Mouse (Mus musculus): ENCODE measurements around the gene Tlx2.

The Tlx2 gene

DNA sequence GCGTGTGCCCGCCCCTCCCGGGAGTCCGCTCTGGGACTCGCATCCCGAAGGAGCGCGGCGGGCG, at the start of gene Tlx2:
Gene Tlx2, minus strand, starts transcription at position 47 of the 64 bp plus-strand sequence.
- no peak for DNase-seq (ENCODE audit: low spot score)

DNA sequence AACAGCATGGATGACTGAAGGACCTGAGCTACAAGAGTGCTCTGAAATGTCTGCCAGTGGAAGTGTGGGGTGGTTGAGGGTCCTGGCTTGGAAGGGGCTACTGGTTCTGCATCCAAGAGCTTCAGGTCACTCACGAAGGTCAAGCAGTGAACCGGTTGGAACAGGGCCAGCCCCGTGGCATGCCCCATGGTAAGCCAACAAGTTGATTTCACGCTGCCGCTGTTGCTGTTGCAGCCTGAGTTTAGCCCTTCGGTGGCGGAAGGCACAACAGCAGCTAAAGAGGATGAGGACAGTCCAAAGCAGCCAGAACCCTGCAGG, 49.6 kb upstream of the Tlx2 start:
- DNase-seq (ENCODE audit: low spot score): no peak

DNA sequence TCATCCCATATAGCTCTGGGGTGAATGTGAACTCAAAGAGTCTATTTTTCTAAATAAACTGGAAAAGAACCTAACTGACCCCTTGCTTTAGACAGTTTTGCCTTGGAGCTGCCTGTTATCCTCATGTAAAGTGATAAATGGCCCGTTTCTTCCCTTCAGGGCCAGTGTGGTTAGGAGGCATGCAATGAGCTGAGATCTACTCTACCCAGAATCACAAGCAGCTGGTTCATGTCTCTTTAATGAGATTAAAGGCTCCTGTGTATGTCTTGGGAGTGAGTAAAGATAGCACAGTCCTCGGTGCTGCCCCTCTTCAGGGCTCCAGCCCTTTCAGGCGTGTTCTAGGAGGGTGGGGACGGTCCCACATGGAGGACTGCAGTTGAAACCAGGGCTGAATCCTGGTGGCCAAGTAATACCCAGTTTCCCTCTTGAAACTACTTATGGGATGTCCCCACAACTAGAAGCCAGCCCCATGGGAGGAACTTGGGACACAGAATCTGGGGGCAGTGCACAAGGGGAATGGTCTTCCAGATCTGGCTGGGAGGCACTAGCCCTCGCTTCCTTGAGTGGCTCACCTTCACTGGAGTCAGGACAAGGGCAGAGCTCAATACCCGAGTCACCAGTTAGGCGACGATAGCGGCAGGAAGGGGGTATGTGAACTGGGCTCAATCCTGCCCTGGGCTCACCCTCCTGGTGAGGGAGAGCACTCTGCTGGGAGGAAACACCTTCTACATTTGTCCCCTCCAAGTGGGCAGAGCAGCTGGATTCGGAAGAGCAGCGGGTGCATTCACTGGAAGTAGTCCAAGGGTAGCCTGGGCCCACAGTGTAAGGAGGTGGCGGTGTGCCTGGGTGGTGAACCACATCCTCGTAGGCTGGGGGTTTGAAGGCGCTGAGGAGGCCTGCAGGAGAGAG, 49.0 kb upstream of the Tlx2 start:
- DNase-seq (ENCODE audit: low spot score): no peak

DNA sequence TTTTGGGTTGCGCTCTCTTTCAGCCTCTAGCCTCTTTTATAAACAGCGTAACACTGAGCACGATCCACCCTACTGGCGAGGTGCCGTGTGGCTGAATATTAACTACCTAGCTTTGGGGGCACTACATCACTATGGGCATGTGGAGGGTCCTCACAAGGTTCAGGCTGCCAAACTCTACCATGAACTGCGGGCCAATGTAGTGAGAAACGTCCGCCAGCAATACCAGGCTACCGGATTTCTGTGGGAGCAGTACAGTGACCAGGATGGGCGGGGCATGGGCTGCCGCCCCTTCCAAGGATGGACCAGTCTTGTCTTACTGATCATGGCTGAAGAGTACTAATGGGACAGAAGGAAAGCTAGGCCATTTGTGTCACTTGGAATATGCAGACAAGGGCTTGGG, 48.3 kb upstream of the Tlx2 start:
- no peak for DNase-seq (ENCODE audit: low spot score)

DNA sequence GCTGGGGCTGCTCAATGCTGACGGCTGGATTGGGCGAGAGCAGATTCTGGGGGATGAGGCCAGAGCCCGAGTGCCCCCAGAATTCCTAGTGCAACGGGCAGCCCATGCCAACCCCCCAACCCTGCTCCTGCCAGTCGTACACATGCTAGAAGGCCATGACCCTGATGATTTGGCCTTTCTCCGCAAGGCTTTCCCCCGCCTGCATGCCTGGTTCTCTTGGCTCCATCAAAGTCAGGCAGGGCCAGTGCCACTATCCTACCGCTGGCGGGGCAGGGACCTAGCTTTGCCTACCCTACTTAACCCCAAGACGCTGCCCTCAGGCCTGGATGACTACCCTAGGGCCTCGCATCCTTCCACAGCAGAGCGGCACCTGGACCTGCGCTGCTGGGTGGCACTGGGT, 47.5 kb upstream of the Tlx2 start:
- no peak for DNase-seq (ENCODE audit: low spot score)

DNA sequence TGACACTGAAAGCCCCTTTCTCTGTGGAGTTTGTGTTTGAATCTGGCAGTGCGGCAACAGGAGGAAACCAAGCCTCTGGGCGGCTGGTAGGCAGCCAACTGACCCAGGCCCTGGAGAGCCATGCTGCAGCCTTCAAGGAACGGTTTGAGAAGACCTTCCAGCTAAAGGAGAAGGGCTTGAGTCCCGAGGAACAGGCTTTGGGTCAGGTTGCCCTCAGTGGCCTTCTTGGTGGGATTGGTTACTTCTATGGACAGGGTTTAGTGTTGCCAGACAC, 47.0 kb upstream of the Tlx2 start:
- no peak for DNase-seq (ENCODE audit: low spot score)

DNA sequence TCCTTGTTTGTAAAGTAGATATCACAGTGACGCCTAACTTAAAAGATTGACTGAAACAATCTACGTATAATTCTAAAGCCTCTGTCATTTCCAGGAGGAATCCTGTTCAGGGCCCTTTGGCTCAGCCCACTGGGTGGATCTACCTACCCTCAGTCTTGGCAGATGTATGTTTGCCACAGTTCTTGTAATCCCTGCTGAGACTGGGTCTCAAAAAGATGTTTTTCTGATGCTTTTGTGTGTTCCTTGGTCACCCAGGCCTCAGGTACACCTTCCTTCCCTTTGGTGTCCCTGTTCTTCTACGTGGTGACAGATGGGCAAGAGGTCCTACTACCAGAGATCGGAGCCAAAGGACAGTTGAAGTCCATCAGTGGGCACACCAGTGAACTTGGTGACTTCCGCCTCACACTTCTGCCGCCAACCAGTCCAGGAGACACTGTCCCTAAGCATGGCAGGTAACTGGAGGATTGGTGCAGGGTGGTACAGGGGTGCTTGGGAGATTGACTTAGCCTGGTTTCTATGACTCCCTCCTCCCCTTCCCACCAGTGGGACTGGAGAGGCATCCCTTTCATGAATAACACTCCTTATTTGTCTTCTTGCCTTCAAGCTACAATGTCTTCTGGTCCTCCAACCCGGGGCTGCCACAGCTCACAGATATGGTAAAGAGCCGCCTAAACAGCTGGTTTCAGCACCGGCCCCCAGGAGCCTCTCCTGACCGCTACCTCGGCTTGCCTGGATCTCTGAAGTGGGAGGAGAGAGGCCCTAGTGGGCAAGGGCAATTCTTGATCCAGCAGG, 46.5 kb upstream of the Tlx2 start:
- no peak for DNase-seq (ENCODE audit: low spot score)

DNA sequence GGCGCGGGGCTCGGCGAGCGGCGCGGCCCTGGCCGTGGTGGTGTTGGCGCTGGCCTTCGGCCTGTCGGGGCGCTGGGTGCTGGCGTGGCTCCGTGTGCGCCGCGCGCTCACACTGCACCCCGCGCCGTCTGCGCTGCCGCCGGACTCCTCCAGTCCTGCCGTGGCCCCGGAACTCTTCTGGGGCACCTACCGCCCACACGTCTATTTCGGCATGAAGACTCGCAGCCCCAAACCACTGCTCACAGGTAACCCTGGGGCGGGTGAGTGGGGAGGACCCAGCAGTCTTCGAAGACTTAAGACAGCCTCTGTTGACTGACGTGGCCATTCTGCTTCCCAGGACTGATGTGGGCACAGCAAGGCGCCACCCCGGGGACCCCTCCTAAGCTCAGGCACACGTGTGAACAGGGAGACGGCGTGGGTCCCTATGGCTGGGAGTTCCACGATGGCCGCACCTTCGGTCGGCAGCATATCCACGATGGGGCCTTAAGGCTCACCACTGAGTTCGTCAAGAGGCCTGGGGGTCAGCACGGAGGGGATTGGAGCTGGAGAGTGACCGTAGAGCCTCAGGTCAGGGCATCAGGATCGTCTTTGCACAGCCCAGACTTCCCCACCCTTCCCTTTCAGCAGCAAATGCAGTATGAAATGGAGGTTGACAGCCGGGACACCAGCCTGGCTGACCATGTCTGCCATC, 45.7 kb upstream of the Tlx2 start:
- no peak for DNase-seq (ENCODE audit: low spot score)

DNA sequence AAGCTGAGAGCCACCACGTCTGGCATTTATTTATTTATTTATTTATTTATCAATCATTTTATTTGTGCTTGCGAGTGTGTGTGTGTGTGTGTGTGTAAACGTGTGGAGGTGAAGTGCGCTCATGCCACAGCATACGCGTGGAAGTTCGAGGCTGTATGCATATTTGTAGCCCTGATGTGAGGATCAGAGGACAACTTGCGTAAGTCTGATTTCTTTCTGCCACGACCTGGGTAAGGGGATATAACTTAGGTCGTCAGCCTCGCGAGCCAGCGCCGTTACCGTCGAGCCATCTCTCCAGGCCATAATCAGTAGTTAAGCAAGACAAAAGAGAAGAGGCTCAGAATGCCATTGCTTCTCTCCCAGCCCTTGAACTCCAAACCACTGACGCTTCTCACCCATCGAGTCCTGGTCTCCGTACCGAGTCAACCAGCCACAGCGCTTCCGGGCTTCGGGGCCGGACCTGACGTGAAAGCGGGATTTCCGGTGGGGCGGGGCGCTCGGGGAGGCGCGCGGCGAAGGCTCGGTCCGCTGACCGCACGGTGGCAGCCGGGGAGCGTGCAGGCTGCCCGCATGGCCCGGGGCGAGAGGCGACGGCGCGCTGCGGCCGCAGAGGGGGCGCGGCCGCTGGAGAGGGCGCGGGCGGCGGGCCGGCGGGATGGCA, 45.0 kb upstream of the Tlx2 start, which contains the start of gene Mogs:
Gene Mogs, plus strand, starts transcription at position 486 of the 661 bp plus-strand sequence.
- peak; percentile 88 for DNase-seq (ENCODE audit: low spot score)

DNA sequence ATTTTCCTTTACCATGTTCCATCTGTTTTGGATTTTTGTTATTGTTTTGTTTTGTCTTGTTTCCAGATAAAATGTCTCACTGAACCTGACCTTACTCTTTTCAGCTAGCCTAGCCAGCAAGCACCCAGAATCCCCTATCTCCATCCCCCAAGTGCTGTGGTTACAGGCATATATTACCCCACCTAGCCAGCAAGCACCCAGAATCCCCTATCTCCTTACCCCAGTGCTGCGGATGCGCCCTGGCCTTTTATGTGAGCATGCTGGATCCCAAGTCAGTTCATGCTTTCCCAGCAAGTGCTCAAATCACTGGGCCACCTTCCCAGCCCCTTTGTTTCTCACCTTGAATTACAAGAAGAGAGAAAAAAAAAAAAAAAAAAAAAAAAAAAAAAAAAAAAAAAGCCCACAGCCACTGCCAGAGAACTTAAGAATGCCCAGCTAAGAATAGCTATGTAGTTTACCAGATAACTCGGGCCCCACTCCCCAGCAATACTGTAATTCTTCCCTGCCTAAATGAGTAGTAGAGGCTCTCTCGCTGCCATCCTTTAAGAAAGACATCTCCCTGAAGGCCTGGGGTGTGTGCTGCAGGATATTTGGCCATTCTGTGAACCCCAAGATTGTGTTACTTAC, 41.5 kb upstream of the Tlx2 start:
- no peak for DNase-seq (ENCODE audit: low spot score)

DNA sequence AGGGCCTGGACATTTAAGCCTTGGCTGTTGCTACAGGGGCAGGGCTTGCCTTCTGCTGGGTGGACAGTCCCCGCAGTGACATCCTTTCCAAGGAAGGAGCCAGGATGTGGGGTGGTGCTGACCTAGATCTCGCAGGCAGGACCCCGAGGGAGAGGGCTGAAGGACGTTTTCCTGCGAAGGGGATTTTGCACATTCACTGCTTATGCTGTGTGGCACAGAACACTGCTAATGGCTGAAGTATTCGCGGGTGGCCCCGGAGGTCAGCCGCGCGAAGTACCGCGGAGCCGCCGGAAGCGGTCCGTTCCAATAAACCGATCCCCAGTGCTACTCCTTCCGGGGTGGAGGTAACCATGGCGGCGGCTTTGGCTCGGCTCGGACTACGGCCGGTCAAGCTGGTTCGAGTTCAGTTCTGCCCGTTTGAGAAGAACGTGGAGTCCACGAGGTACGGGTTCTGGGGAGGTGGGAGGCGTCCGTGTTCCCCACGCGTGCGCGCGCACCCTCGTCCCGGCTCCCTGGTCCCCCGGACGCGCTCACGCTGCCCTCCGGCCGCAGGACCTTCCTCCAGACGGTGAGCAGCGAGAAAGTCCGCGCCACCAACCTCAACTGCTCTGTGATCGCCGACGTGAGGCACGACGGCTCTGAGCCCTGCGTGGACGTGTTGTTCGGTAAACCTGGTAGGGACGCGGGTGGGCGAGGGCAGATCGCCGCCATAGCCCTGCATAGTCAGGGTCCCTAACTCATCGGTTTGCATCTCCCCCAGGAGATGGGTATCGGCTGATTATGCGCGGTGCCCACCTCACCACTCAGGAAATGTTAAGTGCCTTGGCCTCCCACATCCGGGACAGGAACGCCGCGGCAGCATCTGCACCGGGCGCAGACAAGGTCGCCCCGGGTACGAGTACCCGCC, 38.9 kb upstream of the Tlx2 start, which contains the start of gene Mrpl53:
Gene Mrpl53, plus strand, starts transcription at position 279 of the 907 bp plus-strand sequence.
- peak; percentile 65 for DNase-seq (ENCODE audit: low spot score)

DNA sequence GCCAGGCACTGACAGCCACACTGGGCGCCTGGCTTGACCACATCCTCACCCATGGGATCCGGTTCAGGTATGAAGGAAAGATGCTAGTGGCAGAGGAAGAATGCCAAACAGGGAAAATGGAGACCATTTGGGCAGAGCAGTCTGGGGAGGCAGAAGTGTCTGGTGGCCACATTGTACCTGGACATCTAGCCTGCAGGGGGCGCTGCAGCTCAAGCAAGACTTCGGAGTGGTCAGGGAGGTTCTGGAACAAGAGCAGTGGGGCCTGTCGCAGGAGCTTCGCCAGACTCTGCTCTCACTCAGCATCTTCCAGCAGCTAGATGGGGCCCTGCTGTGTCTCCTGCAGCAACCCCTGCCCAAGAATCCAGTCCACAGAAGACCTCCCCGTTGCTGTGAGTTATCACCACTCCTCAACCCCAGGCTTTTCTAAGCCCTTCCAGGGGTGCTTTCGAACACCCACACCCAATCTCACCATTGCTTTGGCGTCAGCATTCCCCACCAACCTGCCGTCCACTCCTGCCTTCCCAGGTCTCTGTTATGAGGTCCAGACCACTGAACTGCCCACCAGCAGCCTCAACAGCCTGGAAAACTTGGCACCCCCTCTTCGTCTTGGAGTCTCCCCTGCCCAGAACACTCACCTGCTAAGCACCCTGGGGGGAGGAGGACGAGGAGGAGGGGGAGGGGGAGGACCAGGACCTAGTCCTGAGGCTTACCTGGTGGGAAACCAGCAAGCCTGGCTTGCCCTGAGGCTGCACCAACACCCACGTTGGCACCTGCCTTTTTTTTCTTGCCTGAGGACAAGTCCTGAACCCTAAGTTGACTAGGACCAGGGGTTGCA, 37.7 kb upstream of the Tlx2 start:
- no peak for DNase-seq (ENCODE audit: low spot score)

DNA sequence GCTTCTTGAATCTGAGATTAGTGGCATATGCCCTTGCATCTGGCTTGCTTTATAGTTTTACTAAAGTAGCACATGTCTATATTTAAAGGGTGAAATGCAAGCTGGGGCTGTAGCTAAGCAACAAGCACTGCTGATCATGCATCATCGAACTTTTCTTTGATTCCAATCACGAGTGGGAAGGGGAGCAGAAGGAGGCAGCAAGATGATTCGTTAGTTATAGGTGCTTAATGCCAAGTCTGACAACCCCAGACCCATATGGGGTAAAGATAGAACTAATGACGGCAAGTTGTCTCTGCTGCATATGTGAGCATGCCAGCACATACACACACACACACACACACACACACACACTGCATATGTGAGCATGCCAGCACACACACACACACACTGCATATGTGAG, 34.1 kb upstream of the Tlx2 start:
- no peak for DNase-seq (ENCODE audit: low spot score)

DNA sequence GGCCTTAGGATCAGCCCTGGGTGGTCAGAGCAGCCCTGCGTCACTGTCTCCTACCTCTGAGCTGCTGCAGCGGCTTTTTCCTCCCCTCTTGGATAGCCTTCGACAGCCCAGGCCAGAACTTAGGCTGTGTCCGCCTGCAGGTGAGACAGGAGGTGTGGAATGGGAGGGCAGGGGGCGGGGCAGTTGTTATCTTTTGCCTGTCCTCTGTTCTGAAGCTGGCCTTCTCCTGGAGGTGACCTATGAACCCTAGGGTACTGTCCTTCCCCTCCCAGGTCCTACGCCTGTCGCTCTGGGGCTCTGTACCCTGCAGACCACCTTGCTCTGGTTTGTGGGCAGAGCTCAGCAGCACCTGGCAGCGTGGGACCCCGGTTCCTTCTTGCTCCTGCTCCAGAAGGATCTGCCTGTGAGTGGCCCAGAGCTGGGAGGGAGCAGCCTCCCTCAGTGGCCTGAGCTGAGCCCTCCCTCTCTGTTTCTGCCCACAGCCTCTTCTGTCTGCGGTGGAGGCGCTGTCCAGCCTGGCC, 33.1 kb upstream of the Tlx2 start:
- DNase-seq (ENCODE audit: low spot score): no peak

DNA sequence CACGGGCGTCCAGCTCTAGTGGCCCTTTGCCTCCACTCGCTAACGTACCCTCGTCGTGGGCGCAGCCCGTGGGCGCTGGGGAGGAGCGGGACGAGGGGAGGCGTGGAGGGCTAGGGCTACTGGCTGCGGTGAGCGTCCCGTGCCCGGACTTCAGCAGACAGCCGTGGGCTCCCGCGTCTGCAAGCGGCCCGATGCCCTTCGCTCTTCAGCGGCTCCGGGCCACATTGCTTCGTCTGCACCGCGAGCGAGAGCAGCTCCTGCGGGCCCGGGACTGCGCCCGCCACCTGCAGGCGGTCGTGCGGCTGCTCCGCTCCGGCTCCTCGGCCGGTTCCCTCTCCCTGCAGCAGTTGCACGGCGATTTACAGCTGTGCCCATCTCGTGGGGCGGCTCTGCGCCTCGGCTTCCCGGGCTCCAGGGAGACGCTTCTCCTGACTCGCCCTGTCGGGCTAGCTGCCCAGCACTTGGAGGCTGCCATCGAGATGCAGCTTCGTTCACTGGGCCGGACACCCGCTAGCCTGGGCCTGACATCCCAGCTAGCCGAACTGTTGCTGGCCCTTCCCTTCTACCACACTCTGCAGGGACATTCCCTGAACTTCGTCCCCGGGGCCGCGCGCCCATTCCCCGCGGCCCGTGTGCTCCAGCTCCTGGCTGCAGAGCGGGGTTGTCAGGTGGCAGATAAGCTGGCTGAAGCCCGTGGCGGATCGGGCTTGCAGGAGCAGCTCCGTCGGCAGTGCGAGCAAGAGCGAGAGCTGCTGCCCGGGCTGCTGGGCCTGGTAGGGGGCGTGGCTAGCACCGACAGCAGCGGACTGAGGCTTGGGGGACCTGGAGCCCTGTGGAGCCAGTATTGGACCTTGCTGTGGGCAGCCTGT, 31.8 kb upstream of the Tlx2 start:
- DNase-seq (ENCODE audit: low spot score): no peak

DNA sequence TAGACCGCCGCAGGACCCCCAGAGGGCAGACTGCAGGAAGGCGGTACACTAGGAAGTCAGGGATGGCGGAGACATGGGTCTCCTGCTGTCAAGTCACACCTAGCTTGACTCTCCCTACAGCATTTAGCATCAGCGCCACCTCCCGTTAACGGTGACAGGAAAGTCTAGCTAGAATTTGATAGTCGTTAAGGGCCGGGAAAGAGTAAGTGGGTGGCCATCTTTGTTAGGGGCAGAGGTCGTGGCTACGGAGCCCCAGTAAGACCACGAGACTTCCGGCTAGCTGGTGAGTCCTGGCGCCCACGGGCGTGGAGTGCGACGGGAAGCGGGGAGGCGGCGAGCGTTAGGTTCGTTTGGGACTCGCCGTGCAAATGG, 31.2 kb upstream of the Tlx2 start, which contains the start of the genes Ccdc142 and Gm42688:
Gene Ccdc142, plus strand, starts transcription at position 286 of the 372 bp plus-strand sequence.
Gene Gm42688, plus strand, starts transcription at position 302 of the 372 bp plus-strand sequence.
- DNase-seq (ENCODE audit: low spot score): peak; percentile 87

DNA sequence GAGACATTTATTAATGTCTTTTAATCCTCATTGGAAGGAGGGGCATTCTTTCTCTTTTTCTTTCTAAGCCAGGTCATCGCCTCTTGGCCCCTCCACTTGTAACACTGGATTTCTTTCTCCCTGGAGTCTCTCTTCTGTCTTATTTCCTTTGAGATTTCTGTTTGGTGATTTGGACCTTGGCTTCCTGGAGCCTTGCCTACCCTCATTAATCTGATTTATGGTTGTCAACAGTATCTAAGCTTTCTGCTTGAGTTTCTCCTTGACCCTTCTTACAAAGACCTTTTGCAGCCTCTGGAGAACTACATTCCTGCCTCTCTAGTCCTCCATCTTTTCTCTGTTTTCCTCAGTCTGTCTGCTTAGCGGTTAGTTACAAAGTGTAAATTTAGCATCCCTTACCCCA, 28.3 kb upstream of the Tlx2 start:
- DNase-seq (ENCODE audit: low spot score): peak; percentile 68

DNA sequence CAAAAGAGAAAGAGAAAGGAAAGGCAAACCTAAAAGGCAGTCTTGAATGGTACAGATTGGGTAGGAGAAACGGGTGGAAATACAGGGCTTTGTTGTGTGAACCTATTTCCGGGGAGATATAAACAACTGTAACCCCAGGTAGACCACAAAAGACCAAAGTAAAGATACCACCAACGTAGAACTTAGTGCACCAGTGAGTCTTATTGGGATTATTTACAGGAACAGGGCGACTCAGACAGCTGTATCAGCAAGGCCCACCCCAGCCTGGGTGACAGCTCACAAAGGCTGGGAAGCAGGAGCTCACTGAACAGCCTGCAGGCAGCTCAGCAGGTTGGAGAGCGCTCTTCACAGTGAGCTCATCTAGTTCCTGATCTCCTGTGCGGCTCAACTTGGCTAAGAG, 25.9 kb upstream of the Tlx2 start:
- DNase-seq (ENCODE audit: low spot score): no peak
